Mouse (Mus musculus) 416B (cell line): ENCODE data around the gene Pum1.
A peak's percentile ranks its signal among the peaks of the same experiment; 100 is the strongest.
"Not testable (repeated sequence)": the region's sequence is repeated elsewhere in the genome, so short reads cannot be mapped to it uniquely, and the experiment has no call there.

Experiments used
- DNase-seq: peaks from one replicate; pipeline ENCODE4 v3.0.0; 2011; ENCODE audit warnings: low read depth

Pum1 gene

DNA sequence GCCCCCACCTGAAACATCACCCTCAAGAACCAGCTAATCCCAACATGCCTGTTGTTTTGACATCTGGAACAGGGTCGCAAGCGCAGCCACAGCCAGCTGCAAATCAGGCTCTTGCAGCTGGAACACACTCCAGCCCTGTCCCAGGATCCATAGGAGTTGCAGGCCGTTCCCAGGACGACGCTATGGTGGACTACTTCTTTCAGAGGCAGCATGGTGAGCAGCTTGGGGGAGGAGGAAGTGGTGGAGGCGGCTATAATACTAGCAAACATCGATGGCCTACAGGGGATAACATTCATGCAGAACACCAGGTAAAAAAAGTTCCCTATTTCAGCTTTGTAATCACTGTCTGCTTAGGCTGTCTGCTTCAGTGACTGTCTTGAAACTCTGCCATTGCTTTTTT lies 5.9 kb downstream of the Pum1 start:
- no peak for DNase-seq

- DNase-seq: not testable (repeated sequence)
These were observed 6.9 kb downstream of the Pum1 start for GRCm38 (mm10) chr4:130670023-130670422.

GRCm38 (mm10) chr4:130671079-130671845 lies 8.1 kb downstream of the Pum1 start:
- no peak for DNase-seq

GRCm38 (mm10) chr4:130672161-130672560 lies 9.0 kb downstream of the Pum1 start:
- DNase-seq: no peak

GRCm38 (mm10) chr4:130676746-130677145 lies 13.6 kb downstream of the Pum1 start:
- DNase-seq: no peak

- DNase-seq: no peak
These were observed 15.0 kb downstream of the Pum1 start for GRCm38 (mm10) chr4:130678149-130678548.

GRCm38 (mm10) chr4:130680676-130681075 lies 17.6 kb downstream of the Pum1 start:
- DNase-seq: no peak

DNA sequence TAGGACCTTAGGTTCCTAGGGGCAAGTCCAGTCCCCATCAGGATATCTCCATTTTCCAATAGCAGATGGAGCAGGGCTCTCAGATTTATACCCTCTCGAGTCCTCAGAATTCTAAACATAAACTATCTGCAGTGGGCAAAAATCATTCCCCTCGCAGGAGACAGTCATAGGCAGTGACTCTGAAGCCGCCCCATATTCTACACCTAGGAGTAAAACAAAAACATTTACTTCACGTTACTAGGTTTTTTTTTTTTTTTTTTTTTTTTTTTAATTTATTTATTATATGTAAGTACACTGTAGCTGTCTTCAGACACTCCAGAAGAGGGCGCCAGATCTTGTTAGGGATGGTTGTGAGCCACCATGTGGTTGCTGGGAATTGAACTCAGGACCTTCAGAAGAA lies 19.9 kb downstream of the Pum1 start:
- DNase-seq: not testable (repeated sequence)

DNA sequence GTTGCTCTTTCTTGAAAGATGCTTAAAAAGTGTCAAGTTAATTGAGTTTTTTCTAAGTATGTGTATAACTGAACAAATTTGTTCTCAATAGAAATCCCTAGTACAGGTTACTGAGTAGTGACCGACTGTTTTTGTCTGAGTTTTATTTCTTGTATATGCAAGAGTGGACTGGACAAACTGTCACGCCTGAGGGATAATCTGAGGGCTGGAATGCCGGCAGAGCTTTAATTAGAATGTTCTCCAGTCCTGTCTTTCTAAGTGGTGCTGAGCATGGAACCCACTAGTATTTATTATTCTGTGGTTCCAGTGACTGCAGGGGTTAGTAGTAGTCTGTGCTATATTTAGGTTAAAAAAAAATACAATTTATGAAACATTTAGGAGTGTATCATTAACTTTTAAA lies 30.8 kb downstream of the Pum1 start:
- no peak for DNase-seq

DNA sequence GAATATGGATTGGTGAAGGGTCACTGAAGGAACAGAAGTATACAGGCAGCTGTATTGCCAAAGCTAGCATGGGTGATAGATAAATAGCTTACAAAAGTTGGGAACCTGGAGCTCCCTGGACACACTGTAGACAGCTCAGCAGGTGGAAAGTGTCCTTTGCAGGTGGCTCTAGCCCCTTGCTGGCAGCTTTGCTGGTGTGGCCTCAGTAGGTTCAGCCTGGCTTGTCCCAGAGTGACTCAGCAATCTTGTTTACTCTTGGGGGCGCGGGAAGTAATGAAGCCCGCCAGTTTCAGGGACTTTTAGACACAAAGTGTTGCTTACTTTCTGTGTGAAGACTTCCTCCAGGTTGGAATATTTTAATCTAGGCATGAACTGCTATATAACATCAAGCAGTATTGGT lies 31.9 kb downstream of the Pum1 start:
- DNase-seq: no peak

DNA sequence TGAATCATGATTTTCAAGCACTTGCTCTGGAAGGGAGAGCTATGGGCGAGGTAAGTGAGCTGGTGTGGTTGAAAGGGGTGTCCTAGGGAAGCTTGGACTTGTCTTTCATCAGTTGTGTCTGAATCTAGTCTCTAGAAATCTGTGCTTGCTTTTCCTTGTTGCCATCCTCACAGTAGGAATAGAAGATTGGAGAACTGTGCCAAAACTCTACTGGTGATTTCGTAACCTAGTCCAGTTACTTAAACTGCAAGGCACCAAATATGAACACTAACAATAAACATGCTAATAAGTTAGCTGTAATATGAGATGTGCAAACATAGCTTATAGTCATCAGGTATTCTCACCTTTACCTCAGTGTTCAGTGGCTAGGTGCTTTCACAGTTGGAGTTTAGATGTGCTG lies 37.9 kb downstream of the Pum1 start:
- DNase-seq: no peak

- peak; percentile 42 for DNase-seq
These were observed 39.9 kb downstream of the Pum1 start for GRCm38 (mm10) chr4:130702835-130703535.

DNA sequence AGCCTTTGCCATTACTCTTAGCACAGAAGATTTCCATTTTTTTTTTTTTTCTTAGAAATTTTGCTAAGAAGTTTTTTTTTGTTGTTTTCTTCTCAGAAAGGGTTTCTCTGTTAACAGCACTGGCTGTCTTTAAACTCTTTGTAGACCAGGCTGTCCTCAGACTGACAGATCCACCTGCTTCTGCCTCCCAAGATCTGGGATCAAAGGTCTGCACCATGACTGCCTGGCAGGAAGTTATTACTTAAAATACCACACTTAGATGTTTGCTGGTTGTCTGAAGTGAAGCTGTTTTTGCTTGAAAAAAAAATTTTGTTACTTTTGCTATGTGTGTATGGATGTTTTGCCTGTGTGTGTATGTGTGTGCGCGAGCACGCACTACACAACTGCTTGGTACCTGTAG lies 40.5 kb downstream of the Pum1 start:
- DNase-seq: no peak

DNA sequence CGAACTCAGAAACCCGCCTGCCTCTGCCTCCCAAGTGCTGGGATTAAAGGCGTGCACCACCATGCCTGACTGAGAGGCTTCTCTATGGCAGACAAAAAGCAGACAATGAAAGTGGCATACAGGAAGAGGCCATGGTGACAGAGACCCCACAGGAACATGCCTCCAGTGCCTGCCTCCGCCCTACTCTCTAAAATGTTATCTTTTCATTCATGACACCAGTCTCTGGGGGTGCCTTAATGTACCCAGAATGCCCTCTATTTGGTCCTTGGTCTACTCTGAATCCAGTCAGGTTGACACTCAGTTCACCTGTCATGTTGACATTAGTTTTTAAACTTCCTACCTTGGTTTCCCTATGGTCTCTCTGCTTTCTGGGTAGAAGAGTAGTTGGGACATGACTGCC lies 41.5 kb downstream of the Pum1 start:
- DNase-seq: no peak

DNA sequence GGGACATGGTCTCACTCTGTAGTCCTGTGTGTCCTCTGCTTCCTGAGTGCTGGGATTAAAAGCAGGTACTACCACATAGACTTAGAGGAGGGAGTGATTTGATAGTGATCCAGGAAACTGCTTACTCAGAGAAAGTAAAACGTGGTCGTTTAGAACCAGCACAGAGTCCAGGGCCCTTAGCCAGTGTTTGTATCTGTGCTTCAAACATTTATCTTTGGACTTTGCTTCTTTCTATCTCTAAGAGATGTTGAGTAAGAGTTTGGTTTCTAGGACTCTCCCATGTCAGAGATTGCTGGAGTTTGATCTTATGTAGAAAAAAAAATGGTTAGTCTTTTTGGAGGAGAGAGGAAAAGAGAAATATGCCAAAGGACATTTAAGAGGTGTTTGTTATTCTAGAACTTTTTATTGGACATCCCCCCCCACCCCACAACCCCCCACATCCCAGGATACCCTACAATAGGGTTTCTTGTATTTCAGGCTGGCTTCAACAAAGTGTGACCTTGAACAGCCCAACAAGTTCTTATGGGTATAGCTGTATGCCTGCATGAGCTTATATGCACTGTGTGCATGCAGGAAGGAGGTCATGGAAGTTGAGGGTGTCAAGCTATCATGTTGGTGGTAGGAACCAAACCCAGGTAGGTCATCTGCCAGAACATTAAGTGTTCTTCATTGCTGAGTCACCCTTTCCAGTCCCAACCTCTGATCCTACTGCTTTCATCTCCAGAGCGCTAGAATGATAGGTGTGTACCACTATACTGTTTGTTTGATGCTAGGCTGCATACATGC lies 43.3 kb downstream of the Pum1 start:
- DNase-seq: peak; percentile 14

DNA sequence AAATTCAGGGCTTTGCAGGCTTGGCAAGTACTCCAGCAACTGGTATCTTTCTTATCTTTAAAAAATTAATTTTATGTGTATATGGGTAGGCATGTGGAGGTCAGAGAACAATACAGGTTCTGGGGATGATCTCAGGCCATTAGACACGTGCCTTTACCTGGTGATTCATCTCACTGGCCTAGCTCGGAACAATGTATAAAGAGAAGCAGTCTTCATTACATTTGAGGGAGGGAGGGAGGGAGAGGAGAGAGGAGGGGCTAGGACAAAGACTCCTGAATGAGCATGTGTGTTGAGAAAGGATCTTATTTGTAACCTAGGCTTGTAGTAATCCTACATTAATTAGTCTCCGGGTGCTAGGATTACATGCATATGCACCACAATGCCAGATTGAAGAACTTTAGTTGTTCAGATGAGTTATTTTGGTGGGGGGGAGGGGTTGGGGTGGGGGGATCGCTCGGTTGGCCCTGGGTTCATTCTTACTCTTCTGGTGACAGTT lies 48.3 kb downstream of the Pum1 start:
- no peak for DNase-seq

- no peak for DNase-seq
These were observed 49.2 kb downstream of the Pum1 start for GRCm38 (mm10) chr4:130712341-130712740.

- DNase-seq: no peak
These were observed 50.3 kb downstream of the Pum1 start for GRCm38 (mm10) chr4:130713430-130713829.

GRCm38 (mm10) chr4:130715126-130715525 lies 52.0 kb downstream of the Pum1 start:
- peak; percentile 49 for DNase-seq

DNA sequence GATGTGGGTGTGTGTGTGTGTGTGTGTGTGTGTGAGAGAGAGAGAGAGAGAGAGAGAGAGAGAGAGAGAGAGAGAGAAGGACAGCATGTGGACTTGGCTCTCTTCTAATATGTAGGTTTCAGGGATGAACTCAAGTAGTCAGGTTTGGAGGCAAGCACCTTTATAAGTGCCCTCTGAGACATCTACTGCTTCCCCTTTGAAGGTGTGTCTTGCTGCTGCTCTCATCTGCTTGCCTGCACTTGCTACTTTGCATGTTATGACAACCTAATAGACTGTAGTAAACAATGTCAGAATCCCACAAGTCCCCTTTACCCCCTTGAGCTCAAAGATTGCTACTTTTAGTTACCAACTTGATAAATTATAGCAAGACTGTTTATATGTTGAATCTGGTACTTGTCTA lies 52.5 kb downstream of the Pum1 start:
- no peak for DNase-seq

GRCm38 (mm10) chr4:130719348-130719747 lies 56.2 kb downstream of the Pum1 start:
- DNase-seq: no peak

- DNase-seq: peak; percentile 86
These were observed 59.5 kb downstream of the Pum1 start for GRCm38 (mm10) chr4:130722607-130723006.

DNA sequence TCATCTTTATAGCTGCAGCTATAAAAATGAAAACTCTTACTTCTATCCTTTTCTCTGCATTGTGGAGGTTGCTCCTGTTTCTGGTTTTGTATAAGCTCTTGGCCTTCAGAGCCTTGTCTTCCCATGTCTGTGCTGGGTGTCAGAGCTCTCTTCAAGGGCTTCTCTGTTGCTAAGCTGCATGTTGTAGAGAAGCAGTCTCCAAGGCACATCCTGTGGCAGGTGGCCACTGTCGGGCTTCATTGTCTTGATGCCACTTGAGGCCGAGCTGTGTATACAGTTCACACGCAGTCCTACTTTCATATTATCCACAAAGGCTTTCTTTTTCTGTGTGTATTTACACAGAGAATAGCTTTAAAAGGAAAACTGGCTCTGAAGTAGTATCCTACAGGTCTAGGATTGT lies 63.0 kb downstream of the Pum1 start:
- DNase-seq: no peak
